Mouse (Mus musculus) stomach, postnatal 0 days (tissue): ENCODE results near the gene Atp8a2.

Source experiments
- CTCF ChIP-seq: IDR thresholded peaks from 2 replicates; pipeline ENCODE4 v1.5.1; 2016; ENCODE audit warnings: antibody characterized with exemption, low read depth, mild to moderate bottlenecking, moderate library complexity
- EP300 ChIP-seq: optimal IDR thresholded peaks from 2 replicates; pipeline ENCODE3; 2016; ENCODE audit warnings: antibody characterized with exemption

GRCm38 (mm10) chr14:60176469-60176890 lies 20.5 kb downstream of the Atp8a2 start:
- no peak for TF ChIP-seq CTCF
- TF ChIP-seq EP300, result no peak
